Mouse (Mus musculus): ENCODE measurements around the gene Tspyl4.
"Not testable (repeated sequence)": the region's sequence is repeated elsewhere in the genome, so short reads cannot be mapped to it uniquely, and the experiment has no call there.

The Tspyl4 gene

GRCm38 (mm10) chr10:34297299-34297979 lies at the start of gene Tspyl4:
TSS of gene Tspyl4 (plus strand) at chr10:34297442.
- peak; percentile 74 to 90 for DNase-seq (ENCODE audit: low spot score in 2 of 2)

- no peak for DNase-seq (ENCODE audit: low spot score in 2 of 2)
Observed at GRCm38 (mm10) chr10:34247757-34248156, 49.5 kb upstream of the Tspyl4 start.

- DNase-seq (ENCODE audit: low spot score in 2 of 2) = no peak
Observed at GRCm38 (mm10) chr10:34249594-34249993, 47.6 kb upstream of the Tspyl4 start.

GRCm38 (mm10) chr10:34252833-34253232 lies 44.4 kb upstream of the Tspyl4 start:
- DNase-seq (ENCODE audit: low spot score in 2 of 2) = not testable (repeated sequence)

GRCm38 (mm10) chr10:34265106-34265505 lies 32.1 kb upstream of the Tspyl4 start:
- no peak for DNase-seq (ENCODE audit: low spot score in 2 of 2)

- DNase-seq (ENCODE audit: low spot score in 2 of 2) = no peak
Observed at GRCm38 (mm10) chr10:34267312-34268070, 29.8 kb upstream of the Tspyl4 start.

GRCm38 (mm10) chr10:34271681-34272080 lies 25.6 kb upstream of the Tspyl4 start:
- no peak for DNase-seq (ENCODE audit: low spot score in 2 of 2)

GRCm38 (mm10) chr10:34280591-34281175 lies 16.6 kb upstream of the Tspyl4 start:
- DNase-seq (ENCODE audit: low spot score in 2 of 2) = no peak

- DNase-seq (ENCODE audit: low spot score in 2 of 2) = no peak
Observed at GRCm38 (mm10) chr10:34281211-34281961, 15.9 kb upstream of the Tspyl4 start.

- DNase-seq (ENCODE audit: low spot score in 2 of 2) = peak; percentile 94 to 98
Observed at GRCm38 (mm10) chr10:34281962-34282388, 15.3 kb upstream of the Tspyl4 start, which contains the start of gene Tspyl1. TSS of gene Tspyl1 (plus strand) at chr10:34282190.

- peak; percentile 39 to 63 for DNase-seq (ENCODE audit: low spot score in 2 of 2)
Observed at GRCm38 (mm10) chr10:34282420-34283238, 14.6 kb upstream of the Tspyl4 start.

- no peak for DNase-seq (ENCODE audit: low spot score in 2 of 2)
Observed at GRCm38 (mm10) chr10:34296911-34297298, 337 bp upstream of the Tspyl4 start.

- DNase-seq (ENCODE audit: low spot score in 2 of 2) = no peak
Observed at GRCm38 (mm10) chr10:34297980-34298753, 925 bp downstream of the Tspyl4 start.

- DNase-seq (ENCODE audit: low spot score in 2 of 2) = no peak
Observed at GRCm38 (mm10) chr10:34300368-34300767, 3.1 kb downstream of the Tspyl4 start.

- no peak for DNase-seq (ENCODE audit: low spot score in 2 of 2)
Observed at GRCm38 (mm10) chr10:34307070-34307469, 9.8 kb downstream of the Tspyl4 start.

GRCm38 (mm10) chr10:34309915-34310685 lies 12.9 kb downstream of the Tspyl4 start:
- DNase-seq (ENCODE audit: low spot score in 2 of 2) = no peak

- no peak for DNase-seq (ENCODE audit: low spot score in 2 of 2)
Observed at GRCm38 (mm10) chr10:34312536-34312935, 15.3 kb downstream of the Tspyl4 start.

GRCm38 (mm10) chr10:34316571-34317216 lies 19.5 kb downstream of the Tspyl4 start:
- DNase-seq (ENCODE audit: low spot score in 2 of 2) = no peak

- no peak for DNase-seq (ENCODE audit: low spot score in 2 of 2)
Observed at GRCm38 (mm10) chr10:34317217-34317606, 20.0 kb downstream of the Tspyl4 start.

Measured in urinary bladder, postnatal 4 days (tissue).